Mouse (Mus musculus) kidney, postnatal 4 days (tissue): ENCODE measurements around the gene Ap3s2.

ENCODE experiments used
- DNase-seq, 2 experiments: peaks; one replicate each; pipeline ENCODE4 v3.0.0; 2021; ENCODE audit warnings: mixed read lengths in 2 of 2

The Ap3s2 gene

GRCm38 (mm10) chr7:79883613-79884334 is 36.7 kb downstream of the Ap3s2 start:
- DNase-seq = no peak

GRCm38 (mm10) chr7:79881901-79882300 is 38.5 kb downstream of the Ap3s2 start:
- no peak for DNase-seq

- peak in 1 of 2 experiments; percentile 43 for DNase-seq
Measured at GRCm38 (mm10) chr7:79880998-79881397, 39.5 kb downstream of the Ap3s2 start.

- no peak for DNase-seq
Measured at GRCm38 (mm10) chr7:79880033-79880432, 40.4 kb downstream of the Ap3s2 start.

- no peak for DNase-seq
Measured at GRCm38 (mm10) chr7:79878455-79879025, 41.9 kb downstream of the Ap3s2 start.

GRCm38 (mm10) chr7:79873407-79873806 is 47.0 kb downstream of the Ap3s2 start:
- DNase-seq = no peak

- DNase-seq = no peak
Measured at GRCm38 (mm10) chr7:79871797-79872345, 48.6 kb downstream of the Ap3s2 start.

- DNase-seq = no peak
Measured at GRCm38 (mm10) chr7:79869072-79869719, 51.3 kb downstream of the Ap3s2 start.

GRCm38 (mm10) chr7:79868475-79868874 is 52.0 kb downstream of the Ap3s2 start:
- no peak for DNase-seq

- no peak for DNase-seq
Measured at GRCm38 (mm10) chr7:79867861-79868260, 52.6 kb downstream of the Ap3s2 start.

- DNase-seq = peak; percentile 58 to 75
Measured at GRCm38 (mm10) chr7:79866294-79867000, 54.0 kb downstream of the Ap3s2 start.

GRCm38 (mm10) chr7:79861794-79862193 is 58.7 kb downstream of the Ap3s2 start:
- DNase-seq = no peak

- DNase-seq = no peak
Measured at GRCm38 (mm10) chr7:79860811-79861210, 59.6 kb downstream of the Ap3s2 start, which contains the start of gene Anpep. Anpep (minus strand) TSS chr7:79861059.

- no peak for DNase-seq
Measured at GRCm38 (mm10) chr7:79858956-79859630, 61.4 kb downstream of the Ap3s2 start.

GRCm38 (mm10) chr7:79858202-79858934 is 62.1 kb downstream of the Ap3s2 start:
- DNase-seq = peak; percentile 41 to 47

GRCm38 (mm10) chr7:79856305-79856704 is 64.1 kb downstream of the Ap3s2 start:
- DNase-seq = no peak

- peak; percentile 66 to 78 for DNase-seq
Measured at GRCm38 (mm10) chr7:79847456-79848451, 72.7 kb downstream of the Ap3s2 start.

GRCm38 (mm10) chr7:79846342-79846741 is 74.1 kb downstream of the Ap3s2 start:
- no peak for DNase-seq

GRCm38 (mm10) chr7:79844090-79844802 is 76.2 kb downstream of the Ap3s2 start:
- peak; percentile 40 to 63 for DNase-seq

GRCm38 (mm10) chr7:79842163-79842562 is 78.3 kb downstream of the Ap3s2 start:
- peak; percentile 67 to 80 for DNase-seq
